Mouse (Mus musculus): Measurements from ENCODE around the gene Olfr905.

The Olfr905 gene

DNA sequence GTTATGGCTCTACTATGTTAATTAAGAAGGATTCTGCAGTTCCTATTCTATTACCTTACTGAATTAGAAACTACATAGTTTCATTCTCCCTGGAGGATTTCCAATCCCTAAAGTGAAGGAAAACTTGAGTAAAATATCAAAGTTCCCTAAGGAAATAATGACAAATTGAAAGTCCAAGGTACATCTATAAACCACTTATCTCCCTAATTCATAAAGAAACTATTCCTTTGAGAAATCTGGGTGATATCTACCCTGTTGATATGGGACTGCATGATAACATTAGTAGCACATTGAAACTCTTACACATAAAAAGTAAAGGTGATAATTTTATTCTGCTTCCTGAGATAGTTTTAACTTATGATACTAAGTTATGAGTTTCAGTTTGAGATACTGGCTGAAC is at the start of gene Olfr905:
TSS of gene Olfr905 (plus strand) at position 301 of the 400 bp plus-strand sequence.
- DNase-seq (ENCODE audit: low read depth, low spot score) = no peak
- Histone ChIP-seq H3K36me3 (ENCODE audit: control insufficient read depth, insufficient read depth, low read length, poor library complexity, severe bottlenecking) (no peaks in the 10 kb centered on the region), H3K27me3 (ENCODE audit: control insufficient read depth, insufficient read depth, low read length, poor library complexity, severe bottlenecking) (no peaks in the 10 kb centered on the region)

DNA sequence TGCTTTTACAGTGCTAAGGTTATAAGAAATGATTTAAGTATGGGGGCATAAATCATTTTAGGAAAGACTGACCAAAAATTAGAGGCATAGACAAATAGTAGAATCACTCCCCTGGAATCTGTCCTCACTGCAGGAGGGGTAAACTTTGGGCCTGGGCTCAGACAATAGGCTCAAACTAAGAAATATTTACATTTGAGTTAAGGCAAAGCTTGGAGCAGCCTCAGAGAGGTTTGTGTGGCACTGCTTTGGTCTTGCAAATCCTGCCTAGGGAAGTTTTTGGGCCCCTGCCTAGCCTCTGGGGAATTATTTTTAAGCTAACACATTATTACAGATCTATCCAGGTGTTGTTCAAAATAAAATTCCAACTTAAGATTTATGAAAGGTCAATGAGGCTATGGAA is 47.1 kb upstream of the Olfr905 start:
- Histone ChIP-seq H3K27me3 (ENCODE audit: control insufficient read depth, insufficient read depth, low read length, poor library complexity, severe bottlenecking) (no peaks in the 10 kb centered on the region), H3K36me3 (ENCODE audit: control insufficient read depth, insufficient read depth, low read length, poor library complexity, severe bottlenecking) (no peaks in the 10 kb centered on the region)
- no peak for DNase-seq (ENCODE audit: low read depth, low spot score)

DNA sequence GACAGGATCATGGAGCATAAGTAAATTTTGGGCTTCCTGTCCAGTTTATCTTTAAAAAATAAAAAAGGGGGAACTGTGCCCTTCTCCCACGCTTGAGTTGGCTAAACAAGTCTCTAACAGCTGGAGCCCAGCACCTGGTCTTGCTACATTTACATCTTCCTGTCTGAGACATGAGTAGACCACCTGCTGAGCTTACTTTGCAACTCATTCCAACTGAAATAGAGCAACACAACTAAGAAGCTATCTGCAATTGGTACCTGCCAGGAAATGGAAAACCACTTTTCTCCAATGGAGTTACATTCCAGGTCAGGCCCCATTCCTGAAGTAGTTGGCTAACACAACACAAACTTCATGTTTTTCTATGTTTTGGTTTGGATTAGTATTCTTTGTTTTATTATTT is 43.9 kb upstream of the Olfr905 start:
- no peak for DNase-seq (ENCODE audit: low read depth, low spot score)
- H3K27me3 ChIP-seq (ENCODE audit: control insufficient read depth, insufficient read depth, low read length, poor library complexity, severe bottlenecking) = no peaks in the 10 kb centered on the region
- no peaks in the 10 kb centered on the region for H3K36me3 ChIP-seq (ENCODE audit: control insufficient read depth, insufficient read depth, low read length, poor library complexity, severe bottlenecking)

DNA sequence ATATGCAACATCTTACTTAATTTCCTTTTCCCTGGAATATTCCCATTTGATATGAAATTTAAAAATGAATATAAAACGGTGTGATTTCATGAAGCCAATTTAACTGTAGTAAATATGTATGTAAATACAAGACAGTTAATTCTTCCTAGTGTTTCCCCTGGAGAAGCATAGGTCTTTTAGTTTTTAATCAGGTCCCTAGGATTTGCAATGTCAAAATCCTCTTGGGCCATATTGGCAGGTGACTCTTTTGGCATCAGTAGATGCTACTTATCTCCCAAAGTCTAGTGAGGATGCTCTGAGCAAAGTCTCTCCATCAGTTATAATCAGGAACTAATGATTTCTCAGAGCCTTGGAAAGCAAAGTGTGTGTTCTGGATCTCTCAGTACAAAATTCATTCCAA is 41.8 kb upstream of the Olfr905 start, which contains the start of gene Olfr901:
TSS of gene Olfr901 (plus strand) at position 301 of the 400 bp plus-strand sequence.
- Histone ChIP-seq H3K36me3 (ENCODE audit: control insufficient read depth, insufficient read depth, low read length, poor library complexity, severe bottlenecking) (no peaks in the 10 kb centered on the region), H3K27me3 (ENCODE audit: control insufficient read depth, insufficient read depth, low read length, poor library complexity, severe bottlenecking) (no peaks in the 10 kb centered on the region)
- DNase-seq (ENCODE audit: low read depth, low spot score) = no peak

DNA sequence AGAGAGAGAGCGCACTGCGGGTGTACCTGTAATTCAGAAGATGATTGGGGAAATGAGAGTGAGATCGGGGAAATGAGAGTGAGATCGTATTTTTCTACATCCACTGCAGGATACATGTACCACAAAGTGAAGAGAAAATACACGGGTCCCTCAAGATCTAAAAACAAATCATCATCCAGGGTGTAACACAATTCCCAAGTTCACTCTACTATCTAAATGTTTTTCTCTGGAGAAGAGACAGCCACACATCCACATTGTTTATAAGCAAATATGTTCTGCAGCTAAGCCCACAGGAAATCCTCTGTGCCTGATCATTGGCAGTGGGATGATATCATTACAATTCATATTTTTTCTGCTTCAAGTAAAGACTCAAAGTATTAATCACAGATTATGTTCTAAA is 23.6 kb upstream of the Olfr905 start, which contains the start of gene Olfr902:
TSS of gene Olfr902 (plus strand) at position 301 of the 400 bp plus-strand sequence.
- DNase-seq (ENCODE audit: low read depth, low spot score) = no peak
- no peaks in the 10 kb centered on the region for H3K36me3 ChIP-seq (ENCODE audit: control insufficient read depth, insufficient read depth, low read length, poor library complexity, severe bottlenecking)

DNA sequence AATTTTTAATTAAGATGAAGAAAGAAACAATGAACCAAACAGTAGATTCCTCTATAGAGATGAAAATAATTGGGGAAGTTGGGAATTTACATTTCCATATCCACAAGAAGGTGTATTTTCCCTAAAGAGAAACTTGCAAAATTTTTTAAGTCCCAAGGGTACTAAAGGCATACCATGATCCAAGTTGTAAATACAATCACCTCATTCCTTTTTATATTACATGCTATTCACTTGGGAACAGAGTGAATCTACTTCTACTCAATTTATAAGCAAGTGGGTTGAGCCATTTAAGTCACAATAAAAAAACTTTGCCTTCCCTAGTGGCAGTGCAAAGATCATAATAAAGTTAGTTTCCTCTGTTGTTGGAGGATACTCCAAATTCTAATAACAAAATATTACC is 8.1 kb upstream of the Olfr905 start, which contains the start of gene Olfr904:
TSS of gene Olfr904 (plus strand) at position 301 of the 400 bp plus-strand sequence.
- Histone ChIP-seq H3K27me3 (ENCODE audit: control insufficient read depth, insufficient read depth, low read length, poor library complexity, severe bottlenecking) (no peaks in the 10 kb centered on the region), H3K36me3 (ENCODE audit: control insufficient read depth, insufficient read depth, low read length, poor library complexity, severe bottlenecking) (no peaks in the 10 kb centered on the region)
- no peak for DNase-seq (ENCODE audit: low read depth, low spot score)

More for the DNA sequence above, 23.6 kb upstream of the Olfr905 start, which contains the start of gene Olfr902:
- H3K27me3 ChIP-seq (ENCODE audit: control insufficient read depth, insufficient read depth, low read length, poor library complexity, severe bottlenecking) = no peaks in the 10 kb centered on the region

DNA sequence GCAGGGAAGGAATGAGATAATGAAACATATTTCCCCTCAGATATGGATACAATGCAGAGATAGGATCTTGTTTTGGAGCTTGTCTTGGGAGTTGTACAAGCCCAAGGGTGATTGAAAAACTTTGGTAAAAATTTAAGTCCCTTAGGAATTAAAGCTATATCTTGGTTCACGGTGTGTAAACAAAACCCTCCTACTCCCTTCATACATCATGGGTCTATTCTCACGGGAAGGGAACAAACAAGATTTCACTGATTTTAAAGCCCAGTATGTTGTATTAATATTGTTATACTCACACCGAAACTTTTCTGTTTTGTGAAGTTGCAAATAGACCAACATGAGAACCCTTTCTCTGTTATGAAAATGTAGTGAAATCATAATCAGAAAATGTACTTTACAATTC is 15.9 kb downstream of the Olfr905 start, which contains the start of gene Olfr906:
TSS of gene Olfr906 (plus strand) at position 301 of the 400 bp plus-strand sequence.
- H3K36me3 ChIP-seq (ENCODE audit: control insufficient read depth, insufficient read depth, low read length, poor library complexity, severe bottlenecking) = no peaks in the 10 kb centered on the region

DNA sequence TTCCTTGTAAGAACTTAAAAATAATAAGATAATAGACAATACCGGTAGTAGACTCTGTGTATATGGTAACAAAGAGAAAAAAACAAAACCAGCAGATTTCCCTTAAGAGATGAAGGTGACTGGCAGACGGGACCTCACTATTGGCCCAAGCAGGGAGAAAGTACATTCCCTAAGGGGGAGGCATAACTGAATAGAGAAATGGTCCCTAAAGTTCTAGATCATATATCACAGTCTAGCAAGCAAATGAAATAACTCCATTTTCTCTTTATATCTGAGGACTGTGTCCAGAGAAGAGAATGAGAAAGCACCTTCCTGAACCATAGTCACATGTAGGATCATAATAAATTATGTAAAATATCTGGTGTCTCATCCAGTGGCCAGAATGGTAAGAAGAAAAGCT is 24.6 kb downstream of the Olfr905 start, which contains the start of gene Olfr907:
TSS of gene Olfr907 (plus strand) at position 301 of the 400 bp plus-strand sequence.
- DNase-seq (ENCODE audit: low read depth, low spot score) = no peak
- Histone ChIP-seq H3K27me3 (ENCODE audit: control insufficient read depth, insufficient read depth, low read length, poor library complexity, severe bottlenecking) (no peaks in the 10 kb centered on the region), H3K36me3 (ENCODE audit: control insufficient read depth, insufficient read depth, low read length, poor library complexity, severe bottlenecking) (no peaks in the 10 kb centered on the region)

More for the DNA sequence above, 15.9 kb downstream of the Olfr905 start, which contains the start of gene Olfr906:
- no peaks in the 10 kb centered on the region for H3K27me3 ChIP-seq (ENCODE audit: control insufficient read depth, insufficient read depth, low read length, poor library complexity, severe bottlenecking)
- DNase-seq (ENCODE audit: low read depth, low spot score) = no peak

DNA sequence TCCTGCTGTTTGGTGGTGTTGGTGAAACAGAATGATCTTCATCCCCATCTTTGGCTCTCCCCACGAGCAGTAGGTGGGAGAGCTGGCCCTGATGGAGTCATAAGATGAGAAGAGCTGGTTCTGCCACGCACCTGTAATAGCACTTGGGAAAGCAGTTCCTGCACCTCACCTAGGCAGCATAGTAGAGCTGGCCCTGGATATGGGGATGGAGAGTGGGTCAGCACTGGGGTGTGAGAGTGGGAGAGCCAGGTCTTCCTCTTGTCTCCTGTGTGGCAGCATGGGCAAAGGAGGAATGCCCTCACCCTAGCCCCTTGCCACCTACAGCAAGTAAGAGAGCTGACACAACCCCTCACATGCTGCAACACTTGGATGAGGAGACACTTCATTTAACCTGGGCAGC is 41.4 kb downstream of the Olfr905 start:
- Histone ChIP-seq H3K36me3 (ENCODE audit: control insufficient read depth, insufficient read depth, low read length, poor library complexity, severe bottlenecking) (no peaks in the 10 kb centered on the region), H3K27me3 (ENCODE audit: control insufficient read depth, insufficient read depth, low read length, poor library complexity, severe bottlenecking) (no peaks in the 10 kb centered on the region)
- DNase-seq (ENCODE audit: low read depth, low spot score) = no peak

DNA sequence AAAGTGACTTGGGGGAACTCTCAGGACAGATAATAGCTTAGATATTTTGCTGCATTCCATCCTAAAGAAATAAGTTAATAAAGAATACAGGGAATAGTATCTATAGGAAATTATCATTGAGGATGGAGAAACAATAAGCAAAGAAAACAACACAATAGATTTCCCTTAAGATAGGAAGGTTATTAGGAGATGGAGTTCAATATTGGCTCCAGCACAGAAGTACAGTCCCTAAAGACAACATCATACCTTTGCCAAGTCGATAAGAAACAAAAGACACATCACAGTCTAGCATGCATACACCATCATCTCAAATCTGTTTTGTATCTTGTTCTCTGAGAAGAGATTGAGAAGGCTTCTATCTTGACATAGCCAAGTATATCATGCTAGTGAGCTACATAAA is 50.4 kb downstream of the Olfr905 start, which contains the start of gene Olfr911-ps1:
TSS of gene Olfr911-ps1 (plus strand) at position 301 of the 400 bp plus-strand sequence.
- H3K27me3 ChIP-seq (ENCODE audit: control insufficient read depth, insufficient read depth, low read length, poor library complexity, severe bottlenecking) = no peaks in the 10 kb centered on the region
- H3K36me3 ChIP-seq (ENCODE audit: control insufficient read depth, insufficient read depth, low read length, poor library complexity, severe bottlenecking) = no peaks in the 10 kb centered on the region
- DNase-seq (ENCODE audit: low read depth, low spot score) = no peak

Measured in splenic B cell, adult 2 months (primary cell).